Mouse (Mus musculus): ENCODE data around the gene Parva.

GRCm38 (mm10) chr7:112416730-112417513, 10.4 kb upstream of the Parva start:
- TF ChIP-seq EP300 (IDR thresholded peaks at IDR 0.05; ENCODE audit: low read depth) (no peak), CTCF (IDR thresholded peaks at IDR 0.05; ENCODE audit: low read depth) (no peak)
